Mouse (Mus musculus) splenic B cell, adult 2 months (primary cell): ENCODE measurements around the gene Zfyve21.
A peak's percentile ranks its signal among the peaks of the same experiment; 100 is the strongest.

ENCODE experiments used
- DNase-seq: peaks from one replicate; pipeline ENCODE4 v3.0.0-alpha.2; 2011; ENCODE audit warnings: low read depth, low spot score
- H3K27me3 ChIP-seq: 2 replicates; pipeline ENCODE4 v1.6.1; 2012; ENCODE audit warnings: mild to moderate bottlenecking, low read length, moderate library complexity, mixed read lengths; ENCODE audit not compliant: control insufficient read depth, poor library complexity, insufficient read depth, severe bottlenecking
- H3K36me3 ChIP-seq: 2 replicates; pipeline ENCODE4 v1.6.1; 2012; ENCODE audit warnings: mild to moderate bottlenecking, low read length, moderate library complexity, mixed read lengths; ENCODE audit not compliant: control insufficient read depth, poor library complexity, insufficient read depth, severe bottlenecking

The Zfyve21 gene

DNA sequence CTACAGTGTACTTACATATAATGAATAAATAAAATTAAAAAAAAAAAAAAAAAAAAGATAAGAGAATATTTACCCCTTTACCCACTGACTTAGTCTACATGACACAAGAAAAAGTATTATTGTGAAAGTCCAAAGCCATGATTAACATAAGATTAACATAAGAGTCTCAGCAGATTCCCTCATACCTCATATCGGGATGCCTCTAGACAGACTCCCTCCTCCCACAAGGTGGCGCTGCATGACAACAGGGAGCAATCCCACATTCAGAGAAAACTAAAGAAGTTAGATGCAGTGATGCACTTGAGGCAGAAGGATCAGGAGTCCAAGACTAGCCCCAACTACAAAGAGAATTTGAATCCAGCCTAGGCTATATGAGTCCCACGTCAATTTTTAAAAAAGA lies 64.2 kb downstream of the Zfyve21 start:
- Histone ChIP-seq H3K27me3 (no peaks in the 10 kb centered on the region), H3K36me3 (0 out of 2 replicates have a peak, but pooled peaks cover 2% of the 10 kb centered on the region)
- DNase-seq: peak; percentile 89
